Mouse (Mus musculus): ENCODE results near the gene Bckdk. TPM values are rescaled to one million over a fixed set of nuclear protein-coding genes. Genes with fewer than 3 reads are reported as not detected.

Gene Bckdk
- polyA plus RNA-seq, 1 experiment: 71.5 TPM

GRCm38 (mm10) chr7:127915293-127915692 is 11.4 kb downstream of the Bckdk start:
- Histone ChIP-seq H3K27ac (ENCODE audit: insufficient read depth, low read length) (no peak overlapping the region), H3K27me3 (ENCODE audit: control insufficient read depth, insufficient read depth, low read length) (no peaks in the 10 kb centered on the region), H3K4me3 (replicated peaks; ENCODE audit: insufficient read depth, low read depth, low read length) (no peak overlapping the region), H3K4me1 (ENCODE audit: control insufficient read depth, insufficient read depth, low read length) (no peaks in the 10 kb centered on the region)
- TF ChIP-seq POLR2A (IDR thresholded peaks at IDR 0.05; ENCODE audit: borderline replicate concordance, insufficient read depth, low read length) (no peak), CTCF (IDR thresholded peaks at IDR 0.05; ENCODE audit: borderline replicate concordance, insufficient read depth, low read depth, low read length) (no peak)
- no peak for DNase-seq
- WGBS: 91% methylated on average over 12 of the region's 12 CpGs

GRCm38 (mm10) chr7:127918203-127918602 is 14.3 kb downstream of the Bckdk start:
- Histone ChIP-seq H3K27me3 (ENCODE audit: control insufficient read depth, insufficient read depth, low read length) (no peaks in the 10 kb centered on the region), H3K4me3 (replicated peaks; ENCODE audit: insufficient read depth, low read depth, low read length) (no peak overlapping the region), H3K4me1 (ENCODE audit: control insufficient read depth, insufficient read depth, low read length) (no peaks in the 10 kb centered on the region), H3K27ac (ENCODE audit: insufficient read depth, low read length) (no peak overlapping the region)
- no peak for TF ChIP-seq POLR2A (IDR thresholded peaks at IDR 0.05; ENCODE audit: borderline replicate concordance, insufficient read depth, low read length)
- peak; percentile 45 for TF ChIP-seq CTCF (IDR thresholded peaks at IDR 0.05; ENCODE audit: borderline replicate concordance, insufficient read depth, low read depth, low read length)
- WGBS: 50% methylated on average over 3 of the region's 3 CpGs
- peak; percentile 34 to 47 for DNase-seq

- no peak for TF ChIP-seq POLR2A (IDR thresholded peaks at IDR 0.05; ENCODE audit: borderline replicate concordance, insufficient read depth, low read length)
- TF ChIP-seq CTCF (IDR thresholded peaks at IDR 0.05; ENCODE audit: borderline replicate concordance, insufficient read depth, low read depth, low read length): peak; percentile 13; the same call in 1 of the 2 replicates
- Histone ChIP-seq H3K4me1 (ENCODE audit: control insufficient read depth, insufficient read depth, low read length) (no peaks in the 10 kb centered on the region), H3K27me3 (ENCODE audit: control insufficient read depth, insufficient read depth, low read length) (no peaks in the 10 kb centered on the region), H3K4me3 (replicated peaks; ENCODE audit: insufficient read depth, low read depth, low read length) (no peak overlapping the region), H3K27ac (ENCODE audit: insufficient read depth, low read length) (no peak overlapping the region)
- DNase-seq: no peak
- WGBS: 78% methylated on average over 7 of the region's 7 CpGs
Observed at GRCm38 (mm10) chr7:127919290-127919689, 15.4 kb downstream of the Bckdk start.

GRCm38 (mm10) chr7:127921516-127921915 is 17.6 kb downstream of the Bckdk start:
- TF ChIP-seq CTCF (IDR thresholded peaks at IDR 0.05; ENCODE audit: borderline replicate concordance, insufficient read depth, low read depth, low read length) (peak; percentile 39; the same call in 1 of the 2 replicates), POLR2A (IDR thresholded peaks at IDR 0.05; ENCODE audit: borderline replicate concordance, insufficient read depth, low read length) (no peak)
- H3K4me1 ChIP-seq (ENCODE audit: control insufficient read depth, insufficient read depth, low read length): no peaks in the 10 kb centered on the region
- H3K4me3 ChIP-seq (replicated peaks; ENCODE audit: insufficient read depth, low read depth, low read length): no peak overlapping the region
- 59% methylated on average over 8 of the region's 8 CpGs for WGBS
- no peak for DNase-seq
- no peak overlapping the region for H3K27ac ChIP-seq (ENCODE audit: insufficient read depth, low read length)
- no peaks in the 10 kb centered on the region for H3K27me3 ChIP-seq (ENCODE audit: control insufficient read depth, insufficient read depth, low read length)

- no peaks in the 10 kb centered on the region for H3K27me3 ChIP-seq (ENCODE audit: control insufficient read depth, insufficient read depth, low read length)
- H3K4me3 ChIP-seq (replicated peaks; ENCODE audit: insufficient read depth, low read depth, low read length): no peak overlapping the region
- no peak overlapping the region for H3K27ac ChIP-seq (ENCODE audit: insufficient read depth, low read length)
- no peaks in the 10 kb centered on the region for H3K4me1 ChIP-seq (ENCODE audit: control insufficient read depth, insufficient read depth, low read length)
- 75% methylated on average over 6 of the region's 6 CpGs for WGBS
- no peak for TF ChIP-seq POLR2A (IDR thresholded peaks at IDR 0.05; ENCODE audit: borderline replicate concordance, insufficient read depth, low read length)
- TF ChIP-seq CTCF (IDR thresholded peaks at IDR 0.05; ENCODE audit: borderline replicate concordance, insufficient read depth, low read depth, low read length): no peak
- DNase-seq: no peak
Observed at GRCm38 (mm10) chr7:127922451-127923275, 18.8 kb downstream of the Bckdk start.

GRCm38 (mm10) chr7:127923714-127924113 is 19.8 kb downstream of the Bckdk start:
- WGBS: 87% methylated on average over 5 of the region's 5 CpGs

GRCm38 (mm10) chr7:127925252-127925651 is 21.4 kb downstream of the Bckdk start:
- no peak for DNase-seq
- Histone ChIP-seq H3K4me3 (replicated peaks; ENCODE audit: insufficient read depth, low read depth, low read length) (no peak overlapping the region), H3K4me1 (ENCODE audit: control insufficient read depth, insufficient read depth, low read length) (no peaks in the 10 kb centered on the region), H3K27me3 (ENCODE audit: control insufficient read depth, insufficient read depth, low read length) (no peaks in the 10 kb centered on the region), H3K27ac (ENCODE audit: insufficient read depth, low read length) (no peak overlapping the region)
- whole genome bisulfite sequencing: 68% methylated on average over 5 of the region's 5 CpGs
- TF ChIP-seq POLR2A (IDR thresholded peaks at IDR 0.05; ENCODE audit: borderline replicate concordance, insufficient read depth, low read length) (no peak), CTCF (IDR thresholded peaks at IDR 0.05; ENCODE audit: borderline replicate concordance, insufficient read depth, low read depth, low read length) (no peak)

More at GRCm38 (mm10) chr7:127923714-127924113, 19.8 kb downstream of the Bckdk start:
- Histone ChIP-seq H3K4me3 (replicated peaks; ENCODE audit: insufficient read depth, low read depth, low read length) (no peak overlapping the region), H3K27me3 (ENCODE audit: control insufficient read depth, insufficient read depth, low read length) (no peaks in the 10 kb centered on the region), H3K4me1 (ENCODE audit: control insufficient read depth, insufficient read depth, low read length) (no peaks in the 10 kb centered on the region), H3K27ac (ENCODE audit: insufficient read depth, low read length) (no peak overlapping the region)
- TF ChIP-seq CTCF (IDR thresholded peaks at IDR 0.05; ENCODE audit: borderline replicate concordance, insufficient read depth, low read depth, low read length): no peak
- no peak for TF ChIP-seq POLR2A (IDR thresholded peaks at IDR 0.05; ENCODE audit: borderline replicate concordance, insufficient read depth, low read length)
- DNase-seq: no peak

GRCm38 (mm10) chr7:127926066-127926465 is 22.2 kb downstream of the Bckdk start:
- no peaks in the 10 kb centered on the region for H3K4me1 ChIP-seq (ENCODE audit: control insufficient read depth, insufficient read depth, low read length)
- TF ChIP-seq CTCF (IDR thresholded peaks at IDR 0.05; ENCODE audit: borderline replicate concordance, insufficient read depth, low read depth, low read length): no peak
- no peak for TF ChIP-seq POLR2A (IDR thresholded peaks at IDR 0.05; ENCODE audit: borderline replicate concordance, insufficient read depth, low read length)
- H3K4me3 ChIP-seq (replicated peaks; ENCODE audit: insufficient read depth, low read depth, low read length): no peak overlapping the region
- no peak overlapping the region for H3K27ac ChIP-seq (ENCODE audit: insufficient read depth, low read length)
- DNase-seq: no peak
- H3K27me3 ChIP-seq (ENCODE audit: control insufficient read depth, insufficient read depth, low read length): no peaks in the 10 kb centered on the region
- 84% methylated on average over 8 of the region's 8 CpGs for WGBS
